Mouse (Mus musculus) lung, adult 2 months (tissue): Measurements from ENCODE around the gene Tex36.

Experiments
- CTCF ChIP-seq: fragments of 200-500 bp; IDR thresholded peaks from 2 replicates; pipeline ENCODE4 v1.5.1; 2011; ENCODE audit warnings: mild to moderate bottlenecking, low read length, control low read depth; ENCODE audit not compliant: insufficient read depth
- POLR2A ChIP-seq: fragments of 200-500 bp; IDR thresholded peaks from 2 replicates; pipeline ENCODE4 v1.6.1; 2011; ENCODE audit warnings: low read depth, mild to moderate bottlenecking, control low read depth, low read length, borderline replicate concordance; ENCODE audit errors: extremely low read depth

DNA sequence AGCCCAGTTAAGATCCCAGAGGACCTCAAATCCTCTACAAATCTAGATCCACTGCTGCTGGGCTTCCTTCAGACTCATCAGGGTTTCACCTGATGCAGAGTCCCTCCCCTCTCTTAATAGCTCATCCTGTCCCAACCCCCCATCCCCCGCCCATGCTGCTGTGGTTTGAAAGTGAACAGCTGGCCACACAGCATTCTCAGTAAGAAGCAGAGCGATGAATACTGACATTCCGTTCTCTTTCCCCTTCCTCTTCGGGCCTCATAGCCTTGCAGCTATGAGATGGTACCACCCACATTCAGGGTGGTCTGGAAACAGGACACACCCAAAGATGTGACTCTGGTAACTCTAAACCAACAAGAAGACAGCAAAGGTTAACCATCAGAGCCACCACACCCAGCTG lies 25.1 kb downstream of the Tex36 start:
- no peak for TF ChIP-seq POLR2A
- TF ChIP-seq CTCF: no peak
